Mouse (Mus musculus): ENCODE results near the gene Mtfr1l.
"Not testable (repeated sequence)": the region's sequence is repeated elsewhere in the genome, so short reads cannot be mapped to it uniquely, and the experiment has no call there.

Gene Mtfr1l

DNA sequence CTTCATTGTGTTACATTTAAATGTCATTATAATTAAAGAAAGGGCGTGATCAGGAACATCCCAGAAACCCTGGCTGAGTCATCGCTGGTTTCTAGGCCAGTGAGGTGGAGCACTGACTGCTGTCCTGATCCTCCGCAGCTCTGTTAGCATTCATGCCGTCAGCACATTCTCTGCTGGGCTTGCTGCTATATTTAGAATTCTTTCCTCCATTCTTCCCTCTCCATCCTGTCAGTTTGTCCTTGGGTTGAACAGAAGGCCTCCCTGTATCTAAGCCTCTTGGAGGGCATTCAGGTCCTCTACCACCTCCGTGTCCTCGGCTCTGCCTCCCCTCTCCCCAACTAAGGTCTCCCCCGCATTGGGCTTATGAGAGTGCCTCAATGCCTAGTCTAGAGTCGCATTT is 18.2 kb downstream of the Mtfr1l start:
- DNase-seq (ENCODE audit: low spot score): no peak

- DNase-seq (ENCODE audit: low spot score): no peak
Observed at GRCm38 (mm10) chr4:134515614-134516013, 19.6 kb downstream of the Mtfr1l start.

GRCm38 (mm10) chr4:134514309-134514930 is 20.8 kb downstream of the Mtfr1l start:
- DNase-seq (ENCODE audit: low spot score): no peak

DNA sequence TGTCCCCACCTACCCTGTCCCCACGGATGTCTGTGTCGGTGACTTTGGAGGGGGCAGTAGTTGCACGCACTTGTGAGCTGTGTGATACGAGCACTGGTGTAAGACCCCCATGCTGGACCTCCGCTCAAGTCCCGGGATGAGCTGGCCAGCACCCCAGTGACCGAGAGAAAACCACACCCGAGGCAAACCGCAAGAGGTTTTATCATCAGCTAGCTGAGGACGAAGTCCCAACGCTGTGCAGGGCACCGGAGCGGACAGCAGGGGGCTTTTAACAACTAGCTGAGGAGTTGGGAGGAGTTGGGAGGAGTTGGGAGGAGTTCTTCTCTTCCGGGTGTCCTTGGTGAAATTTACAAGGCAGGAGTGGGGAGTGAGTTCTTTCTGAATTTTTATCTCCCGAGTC is 22.4 kb downstream of the Mtfr1l start:
- DNase-seq (ENCODE audit: low spot score): no peak

- no peak for DNase-seq (ENCODE audit: low spot score)
Observed at GRCm38 (mm10) chr4:134511730-134512129, 23.5 kb downstream of the Mtfr1l start.

DNA sequence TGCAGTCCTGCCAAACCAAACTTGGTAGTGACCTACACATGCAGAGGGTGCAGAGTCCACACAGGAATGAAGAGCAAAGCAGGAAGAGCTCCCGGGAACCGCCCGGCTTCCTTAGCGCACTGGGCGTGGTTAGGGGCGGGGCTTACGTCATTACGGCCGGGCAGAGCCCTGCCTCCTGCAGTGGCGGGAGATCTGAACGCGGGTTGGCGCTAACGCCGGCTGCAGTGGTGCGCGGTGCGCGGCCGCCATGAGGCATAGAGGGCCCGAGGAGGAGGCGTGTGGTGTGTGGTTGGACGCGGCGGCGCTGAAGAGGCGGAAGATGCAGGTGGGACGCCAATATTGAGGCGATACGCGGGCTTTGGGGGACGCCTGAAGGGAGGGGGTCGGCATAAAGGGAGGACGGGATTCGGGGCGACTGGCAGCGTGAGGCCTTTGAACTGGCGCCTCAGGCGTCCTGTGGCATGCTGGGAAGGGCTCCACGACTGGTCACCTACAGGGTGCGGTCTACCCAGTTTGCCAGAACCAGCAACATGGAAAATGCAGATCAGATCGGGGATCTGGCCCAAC is 24.3 kb downstream of the Mtfr1l start, which contains the start of gene Aunip:
TSS of gene Aunip (plus strand) at position 155 of the 567 bp plus-strand sequence.
- DNase-seq (ENCODE audit: low spot score): peak; percentile 77

GRCm38 (mm10) chr4:134510396-134510795 is 24.8 kb downstream of the Mtfr1l start:
- no peak for DNase-seq (ENCODE audit: low spot score)

DNA sequence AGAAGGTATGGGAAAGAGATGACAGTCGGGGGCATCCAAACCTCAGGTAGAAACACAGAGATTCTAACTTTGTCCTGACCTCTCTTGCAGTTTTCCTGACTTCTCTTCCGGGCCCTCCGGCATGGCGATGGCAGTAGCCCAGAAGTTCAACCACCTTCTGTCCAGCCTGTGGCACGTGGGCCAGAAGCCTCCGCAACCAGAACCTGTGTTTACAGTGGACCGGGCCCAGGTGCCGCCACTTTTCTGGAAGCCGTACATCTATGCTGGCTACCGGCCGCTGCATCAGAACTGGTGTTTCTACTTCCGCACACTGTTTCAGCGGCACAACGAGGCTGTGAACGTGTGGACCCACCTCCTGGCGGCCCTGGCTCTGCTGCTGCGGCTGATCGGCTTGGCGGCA is 28.5 kb downstream of the Mtfr1l start:
- DNase-seq (ENCODE audit: low spot score): no peak

GRCm38 (mm10) chr4:134505966-134506594 is 29.1 kb downstream of the Mtfr1l start:
- DNase-seq (ENCODE audit: low spot score): no peak

- DNase-seq (ENCODE audit: low spot score): no peak
Observed at GRCm38 (mm10) chr4:134505303-134505789, 29.8 kb downstream of the Mtfr1l start.

- no peak for DNase-seq (ENCODE audit: low spot score)
Observed at GRCm38 (mm10) chr4:134503686-134504357, 31.4 kb downstream of the Mtfr1l start.

- no peak for DNase-seq (ENCODE audit: low spot score)
Observed at GRCm38 (mm10) chr4:134501095-134501494, 34.1 kb downstream of the Mtfr1l start.

- not testable (repeated sequence) for DNase-seq (ENCODE audit: low spot score)
Observed at GRCm38 (mm10) chr4:134498983-134499382, 36.2 kb downstream of the Mtfr1l start.

DNA sequence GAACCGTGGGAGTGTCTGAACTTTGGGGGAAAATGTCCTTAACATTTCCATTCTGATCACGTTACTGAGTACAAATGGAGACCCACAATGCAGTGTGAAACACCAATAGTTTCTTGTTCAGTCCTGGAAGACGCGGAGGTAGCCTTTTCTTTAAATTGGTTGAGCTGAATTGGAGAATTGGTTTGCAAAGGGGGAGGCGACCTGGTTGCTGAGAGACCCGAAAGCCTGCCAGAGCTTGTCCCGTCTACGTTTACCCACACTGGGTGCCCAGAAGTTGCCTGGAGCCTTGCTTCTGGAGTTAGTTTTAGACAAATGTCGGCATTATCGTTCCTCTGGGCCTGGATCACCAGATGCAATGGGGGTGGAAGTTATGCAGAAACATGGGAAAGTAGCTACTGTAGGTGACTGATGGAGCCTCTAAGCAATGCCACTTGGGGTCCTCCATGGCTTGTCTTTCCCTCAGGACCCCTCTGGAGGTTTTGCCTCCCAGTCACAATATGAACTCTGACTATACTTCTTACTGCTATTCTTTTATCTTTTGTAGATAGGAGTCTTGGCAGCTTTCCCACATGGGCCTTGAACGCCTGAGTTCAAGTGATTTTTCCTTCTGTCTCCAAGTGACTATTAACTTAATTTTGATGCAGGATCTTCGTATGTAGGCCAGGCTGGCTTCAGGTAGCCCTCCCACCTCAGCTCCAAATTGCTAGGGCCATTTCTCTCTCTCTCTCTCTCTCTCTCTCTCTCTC is 37.0 kb downstream of the Mtfr1l start:
- no peak for DNase-seq (ENCODE audit: low spot score)

DNA sequence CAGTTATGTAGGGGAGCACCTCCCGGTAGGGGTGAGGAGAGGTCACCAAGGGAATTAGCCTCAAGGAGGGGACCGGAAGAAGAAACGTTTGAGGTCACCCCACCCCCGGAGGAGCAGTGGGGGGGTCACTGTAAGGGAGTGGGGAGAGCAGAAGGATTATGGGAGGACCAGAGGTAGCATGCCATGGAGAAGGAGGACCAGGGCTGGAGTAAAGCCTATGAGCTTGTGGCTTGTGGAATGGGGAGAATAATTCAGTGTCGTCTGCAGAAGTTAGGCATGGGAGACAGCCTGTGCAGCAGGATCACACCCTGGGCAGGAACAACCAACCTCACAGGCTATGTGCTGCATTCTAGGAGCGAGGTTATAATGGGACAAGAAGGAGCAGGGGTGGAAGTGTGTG is 38.0 kb downstream of the Mtfr1l start:
- no peak for DNase-seq (ENCODE audit: low spot score)

- DNase-seq (ENCODE audit: low spot score): peak; percentile 73
Observed at GRCm38 (mm10) chr4:134496595-134497210, 38.5 kb downstream of the Mtfr1l start, which contains the start of gene Paqr7. TSS of gene Paqr7 (plus strand) at chr4:134496697.

DNA sequence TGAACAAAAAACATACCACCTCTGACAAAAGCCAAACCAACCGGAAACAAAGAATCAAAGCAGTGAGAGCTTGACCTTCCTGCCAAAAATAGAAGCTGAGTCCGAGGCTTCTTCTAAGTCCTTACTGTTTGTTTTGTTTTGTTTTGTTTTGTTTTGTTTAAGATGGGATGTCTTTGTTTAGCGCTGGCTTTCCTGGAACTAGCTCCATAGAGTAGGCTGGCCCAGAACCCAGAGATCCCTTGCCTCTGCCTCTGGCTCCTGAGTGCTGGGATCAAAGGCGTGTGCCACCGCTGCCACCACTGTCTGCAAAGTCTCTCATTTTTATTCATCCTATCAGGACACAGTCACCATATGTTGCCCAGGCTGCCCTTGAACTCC is 39.7 kb downstream of the Mtfr1l start:
- no peak for DNase-seq (ENCODE audit: low spot score)

DNA sequence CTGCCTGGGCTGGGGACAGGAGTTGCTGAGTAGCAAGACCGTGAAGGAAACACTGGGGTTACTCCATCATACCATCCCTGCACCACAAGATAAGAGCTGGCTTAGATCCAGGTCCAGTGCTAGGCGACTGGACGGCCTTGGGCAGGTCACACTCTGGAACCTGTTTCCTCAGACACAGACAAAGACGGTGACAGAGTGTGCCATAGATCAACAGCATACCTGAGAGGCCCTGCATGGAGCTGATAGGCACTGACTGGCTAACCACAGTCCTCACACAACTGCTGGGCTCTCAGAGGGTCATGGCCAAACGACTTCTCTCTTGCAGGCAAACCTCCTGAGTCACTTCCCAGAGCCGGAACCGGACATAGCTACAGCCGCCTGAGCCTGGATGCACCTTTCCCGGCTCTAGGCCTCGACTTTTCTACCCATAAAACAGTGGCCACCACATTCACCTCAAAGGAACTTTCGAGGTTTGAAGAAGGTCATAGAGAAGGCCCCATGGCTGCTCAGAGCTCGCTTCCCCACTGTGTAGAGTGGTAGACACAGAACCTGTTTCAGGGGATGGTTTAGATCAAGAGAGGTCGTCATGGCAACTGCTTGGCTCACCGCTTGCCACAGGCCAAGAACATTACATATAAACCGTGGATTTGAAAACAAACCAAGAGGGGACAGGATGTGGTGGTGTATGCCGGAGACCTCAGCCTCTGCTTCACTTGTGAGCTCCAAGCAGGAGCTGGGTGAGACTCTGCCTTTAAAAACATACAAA is 40.2 kb downstream of the Mtfr1l start:
- DNase-seq (ENCODE audit: low spot score): no peak

- DNase-seq (ENCODE audit: low spot score): not testable (repeated sequence)
Observed at GRCm38 (mm10) chr4:134494161-134494560, 41.0 kb downstream of the Mtfr1l start.

- DNase-seq (ENCODE audit: low spot score): no peak
Observed at GRCm38 (mm10) chr4:134491716-134492115, 43.5 kb downstream of the Mtfr1l start.
